Mouse (Mus musculus) right cerebral cortex, postnatal 36 days (tissue): ENCODE measurements around the gene Ccdc9.

Experiments
- DNase-seq, 2 experiments: peaks; one replicate each; pipeline ENCODE4 v3.0.0; 2022; ENCODE audit warnings: low spot score in 2 of 2, mixed read lengths in 1 of 2

Gene Ccdc9

GRCm38 (mm10) chr7:16286026-16286961 lies at the start of gene Ccdc9:
Ccdc9 (minus strand) TSS chr7:16286795.
- peak; percentile 98 for DNase-seq

- no peak for DNase-seq
Observed at GRCm38 (mm10) chr7:16329146-16329545, 42.6 kb upstream of the Ccdc9 start.

GRCm38 (mm10) chr7:16326607-16326971 lies 40.0 kb upstream of the Ccdc9 start:
- DNase-seq = no peak

GRCm38 (mm10) chr7:16325920-16326606 lies 39.5 kb upstream of the Ccdc9 start:
- DNase-seq = no peak

GRCm38 (mm10) chr7:16324661-16325060 lies 38.1 kb upstream of the Ccdc9 start:
- no peak for DNase-seq

- DNase-seq = no peak
Observed at GRCm38 (mm10) chr7:16320479-16320878, 33.9 kb upstream of the Ccdc9 start.

GRCm38 (mm10) chr7:16319216-16319615 lies 32.6 kb upstream of the Ccdc9 start:
- DNase-seq = no peak

- no peak for DNase-seq
Observed at GRCm38 (mm10) chr7:16317094-16317493, 30.5 kb upstream of the Ccdc9 start.

- DNase-seq = no peak
Observed at GRCm38 (mm10) chr7:16315222-16315759, 28.7 kb upstream of the Ccdc9 start.

GRCm38 (mm10) chr7:16314221-16314775 lies 27.7 kb upstream of the Ccdc9 start:
- no peak for DNase-seq

- peak; percentile 57 to 67 for DNase-seq
Observed at GRCm38 (mm10) chr7:16313481-16314220, 27.1 kb upstream of the Ccdc9 start.

GRCm38 (mm10) chr7:16312672-16313311 lies 26.2 kb upstream of the Ccdc9 start:
- DNase-seq = no peak

GRCm38 (mm10) chr7:16312011-16312671 lies 25.5 kb upstream of the Ccdc9 start:
- DNase-seq = no peak

GRCm38 (mm10) chr7:16311453-16312004 lies 24.9 kb upstream of the Ccdc9 start:
- DNase-seq = no peak

GRCm38 (mm10) chr7:16310521-16311452 lies 24.2 kb upstream of the Ccdc9 start:
- no peak for DNase-seq

GRCm38 (mm10) chr7:16310020-16310520 lies 23.5 kb upstream of the Ccdc9 start:
- peak in 1 of 2 experiments; percentile 51 for DNase-seq

- DNase-seq = peak in 1 of 2 experiments; percentile 75
Observed at GRCm38 (mm10) chr7:16309318-16310019, 22.9 kb upstream of the Ccdc9 start.
